Mouse (Mus musculus): ENCODE measurements at regions not wholly inside any gene's neighbourhood (a gene's known extent, or its start where the extent isn't known, plus 50 kb on each side); places are given as distances from the start of the nearest gene placed in this dataset.
A peak's percentile ranks its signal among the peaks of the same experiment; 100 is the strongest.

- ATAC-seq (ENCODE audit: low TSS enrichment): no peak
Observed at GRCm38 (mm10) chr2:83507901-83508300, 136.3 kb upstream of the Zc3h15 start.

GRCm38 (mm10) chr2:83549454-83549853 lies 94.8 kb upstream of the Zc3h15 start:
- ATAC-seq (ENCODE audit: low TSS enrichment): no peak

- peak; percentile 64; the same call in 1 of the 2 replicates for ATAC-seq (ENCODE audit: low TSS enrichment)
Observed at GRCm38 (mm10) chr2:83552329-83552728, 91.9 kb upstream of the Zc3h15 start.
